Mouse (Mus musculus) activated CD4-positive, CD25-positive, alpha-beta regulatory T cell, adult 4 months (primary cell): ENCODE results near the gene Aadacl2. TPM values are rescaled to one million over a fixed set of nuclear protein-coding genes. Genes with fewer than 3 reads are reported as not detected.

Experiments
- ATAC-seq: one replicate; pipeline ENCODE4 v1.8.0; 2017
- polyA plus RNA-seq, 2 experiments: library from polyadenylated mRNA; unstranded; fragments of 100-300 nt; shearing (Covaris generic); gene quantifications; one replicate each; pipeline ENCODE4 v1.2.1; 2017

The Aadacl2 gene
- not detected for polyA plus RNA-seq

DNA sequence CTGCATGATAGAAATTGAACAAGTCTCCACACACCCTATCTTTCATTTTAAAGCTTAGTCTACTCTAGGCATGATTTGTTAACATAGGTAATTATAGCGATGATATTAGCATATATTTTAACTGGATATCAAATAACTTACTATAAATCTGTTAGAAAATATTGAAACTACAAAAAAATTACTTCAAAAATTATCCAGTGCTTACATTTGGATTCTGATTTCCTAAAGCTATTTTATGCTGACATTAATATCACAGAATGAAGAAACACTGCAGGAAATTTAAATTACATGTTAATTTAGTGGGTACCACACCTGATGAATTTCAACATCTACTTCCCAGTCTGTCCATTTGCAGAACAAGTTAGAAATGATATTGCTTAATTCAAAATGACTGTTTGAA lies at the start of gene Aadacl2:
Gene Aadacl2, plus strand, starts transcription at position 301 of the 400 bp plus-strand sequence.
- no peak for ATAC-seq

DNA sequence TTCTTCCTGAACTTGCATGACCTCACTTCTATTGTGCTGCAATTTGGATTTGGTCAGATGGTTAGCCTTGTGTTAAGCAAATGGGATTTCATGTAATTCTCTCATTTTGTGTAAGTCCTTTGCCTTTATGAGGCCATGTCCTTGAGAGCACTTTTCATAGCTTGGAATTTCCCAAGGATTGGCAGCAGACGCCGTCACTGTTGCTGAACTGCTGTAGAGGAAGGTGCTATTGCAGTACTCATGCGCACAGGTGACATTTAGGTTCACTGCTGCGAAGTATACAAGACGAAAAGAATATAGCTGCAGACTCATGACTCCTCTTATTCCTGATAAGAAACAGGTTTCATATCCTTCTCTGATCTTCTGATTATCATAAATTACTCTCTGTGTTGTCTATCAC lies 35.7 kb upstream of the Aadacl2 start:
- ATAC-seq = no peak

DNA sequence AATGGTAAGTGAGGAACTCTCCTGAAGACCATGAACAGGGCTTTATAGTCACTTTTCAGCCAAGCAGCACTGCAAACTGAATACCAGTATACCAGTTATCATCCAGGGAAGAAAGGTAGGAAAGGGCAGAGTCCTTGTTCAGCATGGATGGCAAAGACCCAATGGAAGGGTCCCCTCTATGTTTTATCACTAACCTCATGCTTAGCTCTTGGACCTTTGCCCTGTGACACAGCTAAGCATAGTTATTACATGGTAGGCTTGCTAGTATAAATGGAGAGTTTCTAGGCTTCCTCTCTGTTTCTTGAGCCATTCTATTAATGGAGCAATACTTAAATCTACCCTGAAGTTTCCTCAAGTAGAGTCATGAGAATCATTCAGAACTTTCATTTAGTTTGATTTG lies 32.0 kb upstream of the Aadacl2 start:
- ATAC-seq = no peak

DNA sequence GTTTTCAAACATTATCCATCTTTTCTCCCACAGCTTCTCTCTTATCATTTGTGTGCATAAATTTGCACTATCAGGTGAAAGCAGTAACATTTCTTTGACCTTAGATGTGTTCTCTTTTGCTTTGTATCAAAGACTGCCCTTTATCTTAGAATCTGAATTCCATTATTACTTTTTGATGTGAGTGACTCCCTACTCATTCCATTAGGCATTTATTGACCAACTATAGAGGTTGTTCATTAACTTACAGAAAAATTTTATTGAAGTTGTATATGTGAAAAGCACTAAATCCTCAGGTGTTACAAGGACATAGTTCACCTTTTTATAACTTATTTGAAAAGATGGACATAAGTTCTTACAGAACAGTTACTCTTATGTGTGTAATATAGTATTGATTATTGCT lies 2.9 kb upstream of the Aadacl2 start:
- ATAC-seq = no peak

DNA sequence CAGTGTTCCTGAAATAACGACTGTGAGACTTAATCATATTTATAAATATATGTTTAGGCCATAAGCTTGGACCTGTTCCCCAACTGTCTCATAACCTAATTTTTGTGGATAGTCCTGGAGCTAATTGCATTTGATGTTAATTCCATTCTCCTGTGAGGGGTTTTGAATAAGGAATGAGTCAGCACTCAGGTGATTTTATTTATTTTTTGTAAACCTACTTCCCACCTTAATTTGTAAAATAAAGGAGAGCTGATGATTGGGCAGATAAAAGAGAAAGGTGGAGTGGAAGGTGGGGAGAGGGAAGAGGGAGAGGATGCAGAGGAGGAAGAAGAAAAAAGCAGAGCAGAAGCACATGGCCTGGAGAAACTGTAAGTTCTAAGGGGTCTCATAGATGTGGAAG lies 18.9 kb downstream of the Aadacl2 start, which contains the start of gene Aadac:
Gene Aadac, plus strand, starts transcription at position 301 of the 400 bp plus-strand sequence.
- no peak for ATAC-seq

DNA sequence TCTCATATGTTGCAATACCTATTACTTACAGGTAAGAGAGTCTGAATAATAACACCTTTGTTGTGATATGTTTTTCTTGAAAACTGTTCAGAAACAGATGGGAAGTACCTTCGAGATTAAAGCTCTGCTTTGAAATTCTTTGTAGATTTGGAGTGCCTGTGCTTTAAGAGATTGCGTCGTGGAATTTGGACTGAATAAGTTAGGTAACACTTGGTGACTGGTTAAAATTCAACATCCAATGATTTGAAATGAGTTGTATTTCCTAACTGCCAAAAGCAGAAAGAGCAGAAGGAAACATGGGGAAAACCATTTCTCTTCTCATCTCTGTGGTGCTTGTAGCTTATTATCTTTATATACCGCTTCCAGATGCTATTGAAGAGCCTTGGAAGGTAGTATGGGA lies 25.0 kb downstream of the Aadacl2 start:
- ATAC-seq = no peak

DNA sequence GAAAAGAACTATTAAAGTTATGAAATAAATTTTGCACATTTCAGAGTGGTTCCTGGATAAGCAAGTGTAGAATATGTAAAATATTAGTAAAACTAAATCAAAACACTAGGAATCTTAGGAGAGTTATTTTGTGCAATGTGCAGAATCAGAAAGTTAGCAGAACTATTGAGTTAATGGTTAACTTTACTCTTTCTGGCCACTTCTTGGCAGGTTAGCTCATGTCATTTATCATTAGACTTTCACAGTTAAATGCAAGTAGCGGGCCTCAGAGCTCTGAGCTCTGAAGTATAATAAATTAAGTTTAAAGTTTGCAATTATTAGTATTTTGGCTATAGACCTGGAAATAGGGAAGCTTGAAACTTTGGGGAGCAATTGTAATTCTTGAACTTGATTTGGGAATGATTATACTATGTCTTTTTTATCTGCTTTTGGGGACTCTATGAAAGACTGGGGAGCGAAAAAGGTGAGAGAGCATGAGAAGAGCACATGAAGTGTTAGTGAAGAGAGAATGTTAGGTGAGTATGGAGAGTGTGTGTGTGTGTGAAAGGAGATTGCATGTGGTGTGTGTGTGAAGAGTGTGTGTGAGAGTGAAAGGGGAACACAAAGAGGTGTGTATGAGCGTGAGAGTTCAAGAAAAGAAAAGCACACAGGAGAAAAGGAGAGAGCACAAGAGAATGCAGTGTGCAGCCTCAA lies 39.8 kb downstream of the Aadacl2 start:
- no peak for ATAC-seq

DNA sequence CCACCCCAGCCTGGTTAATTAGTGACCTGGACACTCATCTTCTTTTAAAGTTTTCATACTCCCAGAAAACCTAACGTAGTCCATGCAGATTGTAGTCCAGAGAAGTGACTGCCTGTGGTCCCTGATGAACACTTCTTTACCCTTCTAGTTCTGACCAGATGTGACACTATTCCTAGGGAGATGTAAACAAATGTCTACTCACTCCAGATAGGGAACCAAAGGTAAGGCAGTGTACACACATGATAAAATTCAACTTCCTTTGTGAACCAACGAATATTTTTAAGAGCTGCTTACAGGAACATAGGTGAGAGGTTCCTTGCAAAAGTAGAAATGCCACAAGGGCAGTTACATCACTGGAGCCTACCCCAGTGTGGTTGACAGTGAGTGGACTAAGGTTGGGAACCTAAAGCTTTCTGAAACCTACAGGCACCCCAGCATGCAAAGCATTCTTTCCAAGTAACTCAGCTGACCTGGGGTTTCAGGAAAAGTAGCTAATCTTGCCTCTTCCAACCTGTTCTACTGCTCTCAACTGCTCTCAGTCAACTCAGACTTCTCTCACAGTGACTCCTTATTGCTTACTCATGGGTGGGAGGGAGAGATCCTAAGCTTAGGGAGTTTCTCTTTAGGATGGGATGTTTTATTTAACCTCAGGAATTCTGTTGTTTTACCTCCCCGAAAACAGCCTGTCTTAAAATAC lies 46.8 kb downstream of the Aadacl2 start:
- no peak for ATAC-seq

DNA sequence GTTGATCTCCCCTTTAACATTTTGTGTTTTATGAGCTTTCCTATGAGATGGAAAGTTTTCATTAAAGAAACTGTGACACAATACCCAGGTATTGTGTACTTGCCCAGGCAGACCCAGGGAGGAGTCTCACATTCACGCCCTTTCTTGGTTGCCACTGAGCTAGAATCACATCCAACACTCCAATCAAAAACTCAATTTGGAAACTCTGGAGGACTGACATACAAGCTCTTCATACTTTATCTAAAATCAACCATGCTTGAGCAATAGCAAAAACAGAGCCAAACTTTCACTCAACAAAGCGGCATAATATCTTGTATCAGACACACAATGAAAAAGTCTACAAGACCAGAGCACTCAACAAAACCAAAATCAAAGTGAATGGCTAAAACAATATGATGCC lies 47.4 kb downstream of the Aadacl2 start:
- ATAC-seq = no peak

DNA sequence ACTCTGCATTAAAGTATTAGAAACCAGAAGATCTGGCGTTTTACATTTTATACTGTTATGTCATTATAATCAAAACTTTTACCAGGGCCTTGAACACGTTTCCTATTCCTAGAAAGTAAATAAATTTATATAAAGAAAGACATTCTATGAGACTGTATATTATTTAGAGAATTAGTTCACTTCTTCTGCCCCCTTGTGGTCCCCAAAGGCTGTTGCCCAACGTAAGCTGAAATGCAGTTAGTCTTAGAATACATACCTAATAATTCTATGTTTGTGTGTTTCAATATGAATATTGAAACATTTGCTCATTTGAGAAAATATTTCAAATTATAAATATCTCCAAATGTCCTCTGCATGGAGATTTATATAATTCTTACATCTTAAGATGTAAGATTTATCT lies 49.9 kb downstream of the Aadacl2 start:
- no peak for ATAC-seq

DNA sequence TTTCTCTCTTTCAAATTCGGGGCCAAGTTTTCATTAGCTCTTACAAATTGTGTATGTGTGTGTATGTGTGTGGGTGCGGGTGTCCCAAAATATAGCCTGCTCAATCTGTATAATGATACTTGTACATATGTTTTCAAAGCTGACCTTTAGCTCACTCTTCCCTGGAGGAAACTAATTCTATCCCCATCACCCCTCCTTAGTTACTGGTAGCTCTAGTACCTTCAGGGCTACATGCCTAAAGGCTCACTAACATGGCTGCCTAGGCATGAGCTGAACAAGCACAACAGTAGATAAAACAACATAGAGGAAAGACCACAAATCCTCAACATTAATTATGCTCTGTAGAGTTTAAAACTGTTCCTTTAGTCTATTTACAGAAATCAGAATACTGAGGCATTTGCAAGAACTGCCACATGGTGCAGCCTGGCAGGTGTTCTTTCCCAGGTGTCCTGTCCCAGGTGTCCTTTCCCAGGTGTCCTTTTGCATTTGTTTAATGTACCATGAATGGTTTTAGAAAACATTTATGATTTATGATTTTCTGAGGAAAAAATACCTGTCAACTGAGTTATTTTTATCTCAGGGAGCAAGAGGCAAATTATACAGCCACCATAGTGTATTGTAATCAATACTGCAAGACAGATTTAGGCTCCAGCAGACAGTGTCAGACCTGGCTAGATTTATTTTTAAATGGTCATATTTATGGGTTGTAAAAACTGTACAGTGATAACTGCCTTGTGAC lies 50.7 kb downstream of the Aadacl2 start:
- ATAC-seq = no peak

DNA sequence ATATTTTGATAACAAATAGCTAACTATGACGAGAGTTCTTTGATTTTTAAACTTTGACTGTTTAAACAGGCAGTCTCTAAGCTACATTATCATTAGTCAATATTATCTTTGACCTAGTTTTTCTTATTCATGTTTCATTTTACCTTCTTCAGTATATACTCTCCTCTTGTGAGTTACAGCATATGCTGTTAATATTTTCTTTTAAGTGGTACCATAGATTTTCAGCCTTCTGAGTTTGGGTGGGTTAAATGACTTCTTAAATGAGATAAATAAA lies 51.2 kb downstream of the Aadacl2 start:
- no peak for ATAC-seq

Other genes starting within 250 kb of the Aadacl2 start
- not detected for gene Gm8298, start 145.7 kb upstream of the Aadacl2 start, polyA plus RNA-seq
- gene C130079G13Rik, start 81.5 kb upstream of the Aadacl2 start, polyA plus RNA-seq = not detected
- gene Aadac, start 19.0 kb downstream of the Aadacl2 start, polyA plus RNA-seq = not detected
- gene Sucnr1, start 75.1 kb downstream of the Aadacl2 start, polyA plus RNA-seq = not detected